Mouse (Mus musculus): ENCODE measurements at regions not wholly inside any gene's neighbourhood (a gene's known extent, or its start where the extent isn't known, plus 50 kb on each side); places are given as distances from the start of the nearest gene placed in this dataset.

DNA sequence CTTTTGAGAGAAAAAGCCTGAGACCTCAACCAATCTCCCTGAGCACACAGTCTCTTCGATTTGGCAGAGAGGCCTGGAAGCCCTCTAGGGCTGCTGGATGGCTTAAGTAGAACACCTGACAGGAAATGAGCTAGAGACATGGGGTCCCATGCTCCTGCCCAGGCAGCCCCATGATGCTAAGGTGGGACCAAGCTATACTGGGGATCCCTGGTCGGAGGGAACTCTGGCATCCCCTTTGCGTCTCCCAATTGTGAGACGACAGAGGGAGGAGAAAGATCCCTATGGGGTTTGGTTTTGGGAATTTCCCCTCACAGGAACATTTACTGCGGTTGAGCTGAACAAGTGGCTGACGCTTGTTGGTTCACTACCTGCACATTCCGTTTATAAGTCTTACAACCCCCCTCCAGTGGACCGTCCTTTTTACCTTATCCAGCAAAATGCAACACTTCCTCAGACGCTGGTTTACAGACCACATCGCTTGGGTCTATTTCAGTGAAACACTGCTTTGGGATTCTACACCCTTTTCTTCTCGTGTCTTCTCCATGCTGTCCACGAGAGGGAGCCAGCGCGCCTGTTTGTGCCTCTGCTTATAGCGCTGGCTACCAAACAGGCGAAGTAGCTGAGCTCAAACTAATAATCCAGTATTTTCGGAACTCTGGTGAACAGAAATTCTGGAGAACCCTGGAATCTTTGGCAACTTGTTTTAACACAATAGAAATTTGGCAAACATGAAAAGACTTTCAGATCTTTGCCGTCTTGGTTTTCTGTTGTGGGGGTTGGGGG lies 93.7 kb upstream of the Spred2 start:
- H3K27me3 ChIP-seq (ENCODE audit: control insufficient read depth, insufficient read depth, low read length, poor library complexity, severe bottlenecking), result no peaks in the 10 kb centered on the region
- no peaks in the 10 kb centered on the region for H3K36me3 ChIP-seq (ENCODE audit: control insufficient read depth, insufficient read depth, low read length, poor library complexity, severe bottlenecking)
- DNase-seq (ENCODE audit: low read depth, low spot score), result peak; percentile 81

DNA sequence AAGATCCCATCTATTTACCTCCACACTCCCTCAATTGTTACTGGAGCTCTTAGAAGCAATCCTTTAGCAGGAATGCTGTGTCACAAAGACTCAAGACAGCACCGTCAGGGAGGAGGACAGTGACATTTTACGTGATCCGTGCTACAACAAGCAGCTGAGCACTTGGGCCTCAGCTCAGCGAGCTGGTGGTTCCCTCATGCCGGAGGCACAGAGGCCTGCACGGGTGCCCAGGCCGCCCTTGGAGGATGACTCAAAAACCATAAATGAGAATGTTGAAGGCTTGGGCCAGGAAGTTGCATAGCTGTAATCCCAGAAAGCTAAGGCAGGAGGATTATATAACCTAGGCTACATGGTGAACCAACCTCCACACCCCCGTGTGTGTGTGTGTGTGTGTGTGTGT lies 89.6 kb upstream of the Spred2 start:
- no peaks in the 10 kb centered on the region for H3K36me3 ChIP-seq (ENCODE audit: control insufficient read depth, insufficient read depth, low read length, poor library complexity, severe bottlenecking)
- no peak for DNase-seq (ENCODE audit: low read depth, low spot score)
- H3K27me3 ChIP-seq (ENCODE audit: control insufficient read depth, insufficient read depth, low read length, poor library complexity, severe bottlenecking), result no peaks in the 10 kb centered on the region

DNA sequence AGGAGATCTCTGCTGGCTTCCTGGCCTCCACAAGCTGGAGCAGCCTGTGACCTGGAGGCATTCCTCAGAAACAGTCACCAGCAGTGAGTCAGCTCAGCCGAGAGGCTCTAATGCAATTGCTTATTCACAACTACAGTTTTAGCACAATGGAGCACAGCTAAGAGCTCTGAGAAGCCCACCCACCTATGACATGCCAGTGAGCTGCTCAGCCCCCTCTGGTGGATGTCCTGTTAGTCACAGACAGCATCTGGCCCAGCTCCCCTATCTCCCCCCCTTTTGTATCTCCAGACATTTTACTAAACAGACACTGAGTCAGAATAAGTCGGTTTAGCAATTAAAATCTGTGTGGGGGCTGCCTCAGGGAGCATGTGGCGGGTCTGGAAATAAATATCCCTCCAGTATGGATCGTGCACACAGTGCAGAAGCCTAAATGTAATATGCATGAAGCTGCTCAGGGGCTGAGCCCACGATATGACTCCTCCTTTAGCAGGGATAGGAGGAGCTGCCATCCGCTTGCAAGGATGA lies 88.9 kb upstream of the Spred2 start:
- Histone ChIP-seq H3K27me3 (ENCODE audit: control insufficient read depth, insufficient read depth, low read length, poor library complexity, severe bottlenecking) (no peaks in the 10 kb centered on the region), H3K36me3 (ENCODE audit: control insufficient read depth, insufficient read depth, low read length, poor library complexity, severe bottlenecking) (no peaks in the 10 kb centered on the region)
- no peak for DNase-seq (ENCODE audit: low read depth, low spot score)

DNA sequence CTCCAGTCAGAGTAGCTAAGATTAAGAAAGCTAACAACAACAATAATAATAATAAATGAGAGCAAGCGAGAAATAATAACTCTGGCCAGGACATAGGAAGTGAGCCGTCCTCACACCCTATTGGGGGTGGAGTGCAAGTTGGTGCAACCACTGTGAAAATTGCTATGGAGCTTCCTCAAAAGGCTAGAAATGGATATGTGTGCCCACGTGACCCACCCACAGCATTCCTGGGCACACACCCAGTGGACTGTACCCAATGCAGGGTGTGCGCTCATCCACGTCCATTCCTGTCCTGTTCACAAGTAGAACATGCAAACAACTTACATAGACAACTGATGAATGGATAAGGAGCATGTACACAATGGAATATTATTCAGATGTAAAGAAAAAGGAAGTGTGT lies 85.2 kb upstream of the Spred2 start:
- DNase-seq (ENCODE audit: low read depth, low spot score), result no peak
- no peaks in the 10 kb centered on the region for H3K36me3 ChIP-seq (ENCODE audit: control insufficient read depth, insufficient read depth, low read length, poor library complexity, severe bottlenecking)
- no peaks in the 10 kb centered on the region for H3K27me3 ChIP-seq (ENCODE audit: control insufficient read depth, insufficient read depth, low read length, poor library complexity, severe bottlenecking)

DNA sequence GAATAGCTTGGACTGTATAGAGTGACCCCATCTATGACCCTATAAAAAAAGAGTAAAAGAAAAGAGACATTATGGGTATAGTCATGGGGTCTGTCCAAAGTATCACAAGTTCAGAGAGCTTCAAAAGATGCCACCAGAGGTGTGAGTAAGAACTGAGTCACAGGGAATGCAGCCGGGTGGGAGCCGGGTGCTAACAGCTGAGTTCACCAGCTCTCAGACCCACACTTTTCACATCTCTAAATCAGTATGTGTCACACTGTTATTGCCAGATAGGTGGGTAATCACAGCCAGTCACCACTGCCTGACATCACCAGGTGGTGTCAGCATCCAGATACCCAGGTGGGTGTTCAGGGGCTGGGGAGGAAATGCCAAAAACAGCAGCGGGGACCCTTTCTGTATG lies 81.1 kb upstream of the Spred2 start:
- no peak for DNase-seq (ENCODE audit: low read depth, low spot score)
- no peaks in the 10 kb centered on the region for H3K27me3 ChIP-seq (ENCODE audit: control insufficient read depth, insufficient read depth, low read length, poor library complexity, severe bottlenecking)
- no peaks in the 10 kb centered on the region for H3K36me3 ChIP-seq (ENCODE audit: control insufficient read depth, insufficient read depth, low read length, poor library complexity, severe bottlenecking)

DNA sequence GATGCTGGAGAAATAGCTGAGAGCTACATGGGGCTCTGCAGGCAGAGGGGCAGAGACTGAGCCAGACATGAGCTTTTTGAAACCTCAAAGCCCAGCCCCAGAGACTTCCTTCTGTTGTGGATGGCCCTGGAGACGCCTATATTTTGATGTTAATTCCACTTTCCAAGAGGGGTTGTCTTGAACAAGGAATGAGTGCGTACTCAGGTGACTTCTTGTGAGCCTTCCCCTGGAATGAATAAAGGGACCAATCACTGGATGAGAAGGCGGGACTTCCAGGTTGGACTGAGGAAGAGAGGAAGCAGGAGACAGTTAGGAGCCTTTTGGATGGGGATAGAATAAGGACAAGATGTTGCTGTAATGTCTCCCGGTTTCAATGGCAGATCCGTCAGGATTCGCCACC lies 76.3 kb upstream of the Spred2 start:
- Histone ChIP-seq H3K27me3 (ENCODE audit: control insufficient read depth, insufficient read depth, low read length, poor library complexity, severe bottlenecking) (no peaks in the 10 kb centered on the region), H3K36me3 (ENCODE audit: control insufficient read depth, insufficient read depth, low read length, poor library complexity, severe bottlenecking) (no peaks in the 10 kb centered on the region)
- no peak for DNase-seq (ENCODE audit: low read depth, low spot score)

DNA sequence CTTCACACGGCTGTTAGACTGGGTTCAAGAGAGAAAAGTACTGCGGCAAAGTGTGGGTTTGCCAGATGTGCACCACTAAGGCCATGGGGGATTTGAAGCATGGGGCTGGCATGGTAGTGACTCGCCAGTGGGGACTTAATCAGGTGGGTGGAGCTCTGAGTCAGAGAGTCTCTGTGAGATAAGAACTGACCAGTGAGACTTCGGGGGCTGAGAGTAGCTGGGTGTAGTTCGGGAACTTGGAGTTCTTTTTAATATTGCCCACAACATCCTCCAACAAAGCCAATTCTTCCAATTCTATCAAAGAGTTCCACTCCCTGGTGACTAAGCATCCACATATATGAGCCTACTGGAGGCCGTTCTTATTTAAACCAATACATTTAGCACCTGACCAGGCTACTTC lies 75.8 kb upstream of the Spred2 start:
- Histone ChIP-seq H3K27me3 (ENCODE audit: control insufficient read depth, insufficient read depth, low read length, poor library complexity, severe bottlenecking) (no peaks in the 10 kb centered on the region), H3K36me3 (ENCODE audit: control insufficient read depth, insufficient read depth, low read length, poor library complexity, severe bottlenecking) (no peaks in the 10 kb centered on the region)
- no peak for DNase-seq (ENCODE audit: low read depth, low spot score)

DNA sequence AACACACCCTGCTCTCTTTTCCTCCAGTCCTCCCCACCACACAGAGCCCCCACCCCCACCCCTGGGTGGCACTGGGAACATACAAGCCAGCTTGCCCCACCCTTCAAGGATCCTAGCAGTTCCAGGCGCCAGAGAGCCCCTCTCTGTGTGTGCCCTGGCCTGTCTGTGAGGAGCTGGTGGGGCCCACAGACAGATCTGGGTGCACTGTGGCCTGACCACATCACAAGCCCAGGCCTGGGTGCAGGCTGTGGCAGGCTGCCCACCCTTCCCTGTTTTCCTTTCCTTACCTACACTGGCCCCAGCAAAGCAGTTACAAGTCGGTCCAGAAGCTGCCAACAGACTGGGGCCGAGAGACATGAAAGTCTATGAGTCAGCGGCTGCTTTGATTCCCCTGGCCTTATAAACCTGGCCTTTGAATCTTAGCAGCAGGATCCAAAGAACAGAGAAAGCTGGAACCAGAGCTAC lies 74.8 kb upstream of the Spred2 start:
- no peaks in the 10 kb centered on the region for H3K27me3 ChIP-seq (ENCODE audit: control insufficient read depth, insufficient read depth, low read length, poor library complexity, severe bottlenecking)
- DNase-seq (ENCODE audit: low read depth, low spot score), result no peak

DNA sequence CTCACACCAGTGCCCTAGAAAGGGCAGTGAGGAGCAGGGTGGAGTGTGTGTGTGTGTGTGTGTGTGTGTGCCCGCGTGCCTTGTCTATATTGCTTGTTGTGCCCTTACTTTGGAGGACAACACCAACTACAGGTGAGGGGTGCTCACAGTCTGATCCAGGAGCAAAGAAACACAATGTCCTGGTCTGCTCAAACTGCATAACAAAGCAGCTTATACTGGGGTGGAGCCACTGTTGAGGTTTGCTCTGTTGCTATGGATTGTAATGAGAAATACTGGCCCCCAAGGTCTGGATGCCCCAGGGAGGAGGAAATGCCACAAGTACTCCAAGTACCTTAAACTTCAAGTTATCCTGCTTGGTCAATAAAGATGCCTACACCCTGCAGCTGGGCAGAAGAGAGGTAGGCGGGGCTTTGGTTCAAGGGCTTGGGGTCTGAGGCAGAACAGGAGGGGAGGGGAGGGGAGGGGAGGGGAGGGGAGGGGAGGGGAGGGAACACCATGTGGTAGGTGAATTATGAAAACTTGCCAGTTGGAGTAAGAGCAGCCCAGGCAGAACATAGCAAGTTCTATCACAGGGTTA lies 74.2 kb upstream of the Spred2 start:
- DNase-seq (ENCODE audit: low read depth, low spot score), result no peak

More for the DNA sequence above, 74.8 kb upstream of the Spred2 start:
- no peaks in the 10 kb centered on the region for H3K36me3 ChIP-seq (ENCODE audit: control insufficient read depth, insufficient read depth, low read length, poor library complexity, severe bottlenecking)

DNA sequence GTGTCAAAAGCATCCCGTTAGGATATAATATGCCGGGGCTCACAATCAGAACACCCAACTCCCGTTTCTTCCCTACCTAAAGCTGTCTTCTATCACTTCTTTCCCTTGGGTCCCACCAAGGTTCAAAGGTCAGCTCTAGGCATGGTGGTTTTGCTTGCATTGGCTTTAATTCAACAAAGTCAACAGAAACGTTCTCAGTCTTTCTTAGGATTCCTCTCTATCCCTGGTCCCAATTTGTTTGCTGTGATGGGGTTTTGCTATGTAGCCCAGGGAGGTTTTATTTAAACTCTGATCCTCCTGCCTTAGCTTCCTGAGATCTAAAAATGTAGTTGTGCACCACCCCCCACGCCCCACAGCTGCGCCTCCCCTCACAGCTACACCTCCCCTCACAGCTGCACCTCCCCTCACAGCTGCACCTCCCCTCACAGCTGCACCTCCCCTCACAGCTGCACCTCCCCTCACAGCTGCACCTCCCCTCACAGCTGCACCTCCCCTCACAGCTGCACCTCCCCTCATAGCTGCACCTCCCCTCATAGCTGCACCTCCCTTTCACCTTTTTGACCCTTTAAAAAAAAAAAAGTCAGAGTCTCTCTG lies 73.1 kb upstream of the Spred2 start:
- no peaks in the 10 kb centered on the region for H3K36me3 ChIP-seq (ENCODE audit: control insufficient read depth, insufficient read depth, low read length, poor library complexity, severe bottlenecking)
- DNase-seq (ENCODE audit: low read depth, low spot score), result no peak
- H3K27me3 ChIP-seq (ENCODE audit: control insufficient read depth, insufficient read depth, low read length, poor library complexity, severe bottlenecking), result no peaks in the 10 kb centered on the region

More for the DNA sequence above, 74.2 kb upstream of the Spred2 start:
- Histone ChIP-seq H3K36me3 (ENCODE audit: control insufficient read depth, insufficient read depth, low read length, poor library complexity, severe bottlenecking) (no peaks in the 10 kb centered on the region), H3K27me3 (ENCODE audit: control insufficient read depth, insufficient read depth, low read length, poor library complexity, severe bottlenecking) (no peaks in the 10 kb centered on the region)

DNA sequence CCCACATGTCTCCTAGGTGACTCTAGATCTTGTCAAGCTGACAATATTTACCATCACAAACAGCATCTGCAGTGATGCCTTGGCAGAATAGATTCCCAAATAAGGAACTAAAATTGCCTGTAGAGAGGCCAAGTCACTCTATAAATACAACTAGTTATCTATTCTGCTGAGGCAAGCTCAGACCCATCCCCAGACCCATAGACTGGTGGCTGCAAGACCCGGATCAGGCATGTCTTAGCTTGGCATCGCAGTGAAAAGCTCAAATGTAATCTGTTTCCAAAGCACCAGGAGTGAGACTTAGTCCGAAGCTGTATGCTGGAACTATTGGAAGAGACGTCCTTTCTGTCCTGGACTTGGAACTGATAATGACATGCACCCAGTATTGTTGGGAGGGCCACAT lies 62.6 kb upstream of the Spred2 start:
- Histone ChIP-seq H3K36me3 (ENCODE audit: control insufficient read depth, insufficient read depth, low read length, poor library complexity, severe bottlenecking) (no peaks in the 10 kb centered on the region), H3K27me3 (ENCODE audit: control insufficient read depth, insufficient read depth, low read length, poor library complexity, severe bottlenecking) (no peaks in the 10 kb centered on the region)
- DNase-seq (ENCODE audit: low read depth, low spot score), result no peak

DNA sequence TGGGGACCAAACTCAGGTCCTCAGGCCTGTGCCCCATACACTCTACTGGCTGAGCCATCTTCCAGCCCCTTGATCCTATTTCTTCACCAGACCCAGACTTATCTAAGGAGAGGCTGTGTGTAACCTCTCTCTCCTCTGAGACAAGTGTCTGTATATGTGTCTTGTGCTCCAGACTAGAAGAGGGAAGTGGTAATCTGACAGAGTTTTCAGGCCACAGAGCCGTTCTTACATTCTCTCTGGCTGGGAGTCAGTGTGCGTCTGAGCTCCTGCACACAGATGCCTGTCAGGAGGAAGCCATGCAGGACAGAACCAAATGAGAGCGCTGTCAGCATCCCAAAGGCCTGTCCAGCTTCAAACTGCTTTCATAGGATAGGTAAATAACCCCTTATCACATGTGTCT lies 60.8 kb upstream of the Spred2 start:
- H3K27me3 ChIP-seq (ENCODE audit: control insufficient read depth, insufficient read depth, low read length, poor library complexity, severe bottlenecking), result no peaks in the 10 kb centered on the region
- no peaks in the 10 kb centered on the region for H3K36me3 ChIP-seq (ENCODE audit: control insufficient read depth, insufficient read depth, low read length, poor library complexity, severe bottlenecking)
- no peak for DNase-seq (ENCODE audit: low read depth, low spot score)

DNA sequence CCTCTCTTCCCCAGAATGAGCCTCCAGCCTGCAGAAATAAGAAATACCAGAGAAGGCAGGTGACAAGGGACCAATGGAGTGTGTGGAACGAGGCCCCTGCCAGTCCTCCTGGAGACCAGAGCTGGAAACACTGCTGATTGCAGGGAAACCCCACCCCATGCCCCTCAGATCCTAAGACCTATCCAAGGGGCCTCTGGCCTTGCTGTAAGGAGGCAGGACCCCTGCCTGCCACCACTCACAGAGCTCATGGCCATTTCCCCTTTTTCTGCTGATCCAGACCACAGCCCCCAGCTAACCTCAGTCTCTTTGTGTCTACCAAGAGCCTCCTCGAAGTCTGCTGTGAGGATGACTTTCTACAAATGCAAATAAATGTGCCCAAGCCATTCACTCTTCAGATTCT lies 57.9 kb upstream of the Spred2 start:
- Histone ChIP-seq H3K27me3 (ENCODE audit: control insufficient read depth, insufficient read depth, low read length, poor library complexity, severe bottlenecking) (no peaks in the 10 kb centered on the region), H3K36me3 (ENCODE audit: control insufficient read depth, insufficient read depth, low read length, poor library complexity, severe bottlenecking) (no peaks in the 10 kb centered on the region)
- DNase-seq (ENCODE audit: low read depth, low spot score), result no peak

DNA sequence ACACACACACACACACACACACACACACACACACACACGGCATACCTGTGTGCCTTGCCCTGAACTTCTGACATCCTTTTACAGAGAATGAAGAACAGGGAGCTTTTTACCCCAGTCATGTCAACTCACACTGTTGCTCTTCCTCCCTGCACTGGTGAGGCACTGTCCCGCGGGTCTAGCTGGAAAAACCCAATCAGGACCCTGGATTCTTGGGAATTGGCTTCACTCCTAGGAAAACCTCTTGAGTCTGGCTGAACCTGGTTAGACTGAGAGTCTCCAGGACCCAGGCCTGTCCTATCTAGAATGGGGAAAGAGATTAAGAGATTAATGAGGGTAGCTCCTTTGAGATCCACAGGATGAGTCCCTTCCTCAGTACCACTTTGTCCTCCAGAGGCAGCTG lies 54.5 kb upstream of the Spred2 start:
- no peaks in the 10 kb centered on the region for H3K27me3 ChIP-seq (ENCODE audit: control insufficient read depth, insufficient read depth, low read length, poor library complexity, severe bottlenecking)
- no peak for DNase-seq (ENCODE audit: low read depth, low spot score)
- H3K36me3 ChIP-seq (ENCODE audit: control insufficient read depth, insufficient read depth, low read length, poor library complexity, severe bottlenecking), result no peaks in the 10 kb centered on the region

DNA sequence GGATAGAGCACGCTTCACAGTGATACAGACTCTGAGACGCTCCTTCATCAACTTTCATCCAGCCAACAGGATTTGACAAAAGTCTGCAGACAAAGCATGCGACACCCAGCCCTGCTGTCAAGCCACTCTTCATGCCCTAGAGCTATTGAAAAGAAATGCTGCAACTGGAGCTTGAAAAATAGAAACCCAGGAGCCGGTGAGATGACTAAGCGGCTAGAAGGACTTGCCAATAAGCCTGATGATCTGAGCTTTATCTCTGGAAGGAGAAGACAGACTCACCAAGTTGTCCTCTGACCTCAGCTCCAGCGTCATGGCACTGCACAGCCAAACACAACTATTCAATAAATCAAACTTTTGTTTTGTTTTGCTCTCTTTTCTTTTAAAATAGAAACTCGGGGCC lies 54.0 kb upstream of the Spred2 start:
- no peaks in the 10 kb centered on the region for H3K27me3 ChIP-seq (ENCODE audit: control insufficient read depth, insufficient read depth, low read length, poor library complexity, severe bottlenecking)
- no peak for DNase-seq (ENCODE audit: low read depth, low spot score)
- H3K36me3 ChIP-seq (ENCODE audit: control insufficient read depth, insufficient read depth, low read length, poor library complexity, severe bottlenecking), result no peaks in the 10 kb centered on the region

Data from splenic B cell, adult 2 months (primary cell).